Mouse (Mus musculus) liver, postnatal 0 days (tissue): ENCODE measurements around the gene Pde5a.

Experiments used
- CTCF ChIP-seq: sonication (generic); IDR thresholded peaks from 2 replicates; pipeline ENCODE4 v1.5.1; 2016; ENCODE audit warnings: antibody characterized with exemption, low read depth
- EP300 ChIP-seq: IDR thresholded peaks from 2 replicates; pipeline ENCODE4 v1.6.1; 2016; ENCODE audit warnings: antibody characterized with exemption, low read depth, mild to moderate bottlenecking

DNA sequence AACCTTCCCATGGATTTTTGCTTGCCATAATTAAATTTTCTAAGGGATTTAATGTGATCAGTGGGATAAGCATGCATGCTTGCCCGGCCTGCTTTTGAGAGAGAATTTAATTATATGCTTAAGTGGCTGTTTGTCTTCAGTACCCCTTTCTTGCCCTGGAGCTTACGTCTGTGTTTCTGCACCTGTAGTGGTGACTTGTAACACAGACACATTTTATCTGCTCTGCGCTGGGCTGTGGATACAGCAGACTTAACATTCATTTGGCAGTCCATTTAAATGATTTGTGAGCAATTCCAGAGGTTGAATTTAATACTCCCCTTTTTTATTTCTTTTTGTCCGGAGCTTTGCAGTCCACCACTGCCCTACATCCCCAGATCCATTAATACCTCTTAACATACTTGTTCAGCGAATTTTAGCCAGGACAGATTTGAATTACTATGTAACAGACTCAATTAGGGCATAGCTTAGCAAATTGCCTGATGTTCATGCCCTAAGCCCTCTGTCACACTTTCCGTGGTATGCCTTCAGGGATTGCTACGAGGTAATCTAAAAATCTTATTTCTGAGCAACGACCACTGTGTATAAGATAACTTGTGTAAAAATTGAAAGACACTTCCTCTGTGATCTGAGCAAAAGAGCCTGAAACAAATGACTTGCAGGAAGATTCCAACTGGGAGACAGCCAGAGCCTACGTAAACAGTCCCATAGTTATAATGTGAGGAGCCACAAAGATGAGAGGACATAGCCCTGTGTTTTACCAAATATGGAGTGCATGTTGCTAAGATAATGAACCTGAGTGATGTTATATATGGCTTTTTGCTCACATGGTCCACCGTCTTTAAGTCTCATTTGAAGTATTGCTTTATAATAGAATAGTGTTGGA, 72.0 kb downstream of the Pde5a start:
- TF ChIP-seq CTCF = no peak
- TF ChIP-seq EP300 = no peak
